Mouse (Mus musculus) liver, embryonic 16.5 days (tissue): ENCODE measurements around the gene Haus8. TPM values are rescaled to one million over a fixed set of nuclear protein-coding genes. Genes with fewer than 3 reads are reported as not detected.
"Not testable (repeated sequence)": the region's sequence is repeated elsewhere in the genome, so short reads cannot be mapped to it uniquely, and the experiment has no call there.

ENCODE experiments used
- ATAC-seq: fragments of 200-750 bp; cut with Nextera tagmentation; 2 replicates; pipeline ENCODE4 v1.8.0; 2017; ENCODE audit warnings: low read depth, mild to moderate bottlenecking, moderate number of reproducible peaks, moderate library complexity
- H3K27ac ChIP-seq: fragments of 300-500 bp; sonication (generic); 2 replicates; pipeline ENCODE4 v1.5.1; 2014; ENCODE audit warnings: mild to moderate bottlenecking, low read length
- H3K27me3 ChIP-seq: fragments of 300-500 bp; sonication (generic); 2 replicates; pipeline ENCODE4 v1.6.1; 2014; ENCODE audit warnings: low read depth, low read length, mixed read lengths; ENCODE audit not compliant: control insufficient read depth, insufficient read depth
- H3K36me3 ChIP-seq: fragments of 300-500 bp; sonication (generic); 2 replicates; pipeline ENCODE4 v1.6.1; 2014; ENCODE audit warnings: mild to moderate bottlenecking; ENCODE audit not compliant: control insufficient read depth, insufficient read depth
- H3K4me1 ChIP-seq: fragments of 300-500 bp; sonication (generic); 2 replicates; pipeline ENCODE4 v1.6.1; 2014; ENCODE audit warnings: low read depth, low read length, mixed read lengths; ENCODE audit not compliant: control insufficient read depth
- H3K4me2 ChIP-seq: fragments of 300-500 bp; sonication (generic); 2 replicates; pipeline ENCODE4 v1.6.1; 2014; ENCODE audit warnings: low read depth, low read length, mixed read lengths
- H3K4me3 ChIP-seq: fragments of 300-500 bp; sonication (generic); 2 replicates; pipeline ENCODE4 v1.5.1; 2014; ENCODE audit warnings: low read depth, mild to moderate bottlenecking, low read length
- H3K9ac ChIP-seq: fragments of 300-500 bp; sonication (generic); 2 replicates; pipeline ENCODE4 v1.6.1; 2014; ENCODE audit warnings: low read depth, low read length
- H3K9me3 ChIP-seq: fragments of 300-500 bp; sonication (generic); replicated peaks from 2 replicates; pipeline ENCODE4 v1.6.1; 2016; ENCODE audit warnings: low read length; ENCODE audit not compliant: control insufficient read depth
- WGBS: fragments of 180-500 bp; shearing (Covaris S2); extraction: QIAGEN DNeasy Blood & Tissue Kit; methylation state at CpG from one replicate; pipeline ENCODE4 v1.1.7; 2014; ENCODE audit not compliant: insufficient replicate concordance; 5-methylcytosine and 5-hydroxymethylcytosine counted together
- polyA plus RNA-seq: library from polyadenylated mRNA; unstranded; fragments of >200 nt; fragmentation: Nextera tagmentation; extraction: Ambion mirVana; gene quantifications from 2 replicates; pipeline ENCODE4 v1.2.1, GENCODE M21; 2015

Gene Haus8
- polyA plus RNA-seq, 1 experiment from 2014 or later, result 42.8 TPM

GRCm38 (mm10) chr8:71293930-71294329, 21.2 kb upstream of the Haus8 start:
- H3K4me2 ChIP-seq, H3K27me3 ChIP-seq, H3K4me3 ChIP-seq, ATAC-seq, H3K9ac ChIP-seq, H3K27ac ChIP-seq, H3K9me3 ChIP-seq, H3K4me1 ChIP-seq: not testable (repeated sequence)
- H3K36me3 ChIP-seq, result peaks cover 11% of the 10 kb centered on the region
- WGBS, result 69% methylated on average over 3 of the region's 3 CpGs

- Histone ChIP-seq H3K36me3 (peaks cover 11% of the 10 kb centered on the region), H3K4me3 (no peak overlapping the region), H3K4me2 (no peak overlapping the region), H3K4me1 (peaks cover 2% of the 10 kb centered on the region), H3K9ac (no peak overlapping the region), H3K9me3 (no peaks in the 10 kb centered on the region), H3K27ac (no peak overlapping the region), H3K27me3 (no peaks in the 10 kb centered on the region)
- 80% methylated on average over 6 of the region's 6 CpGs for WGBS
- no peak for ATAC-seq
Measured at GRCm38 (mm10) chr8:71291351-71291750, 18.6 kb upstream of the Haus8 start.

GRCm38 (mm10) chr8:71290911-71291310, 18.2 kb upstream of the Haus8 start:
- WGBS, result 88% methylated on average over 10 of the region's 10 CpGs
- Histone ChIP-seq H3K9ac (no peak overlapping the region), H3K27me3 (no peaks in the 10 kb centered on the region), H3K4me3 (no peak overlapping the region), H3K27ac (no peak overlapping the region), H3K4me2 (no peak overlapping the region), H3K4me1 (peaks cover 2% of the 10 kb centered on the region), H3K36me3 (peaks cover 11% of the 10 kb centered on the region), H3K9me3 (no peaks in the 10 kb centered on the region)
- no peak for ATAC-seq

- Histone ChIP-seq H3K9ac (no peak overlapping the region), H3K27me3 (no peaks in the 10 kb centered on the region), H3K4me1 (peaks cover 2% of the 10 kb centered on the region), H3K4me3 (no peak overlapping the region), H3K36me3 (peaks cover 11% of the 10 kb centered on the region), H3K4me2 (no peak overlapping the region), H3K9me3 (no peaks in the 10 kb centered on the region), H3K27ac (no peak overlapping the region)
- ATAC-seq, result no peak
- 90% methylated on average over 21 of the region's 21 CpGs for WGBS
Measured at GRCm38 (mm10) chr8:71290211-71290610, 17.5 kb upstream of the Haus8 start.

DNA sequence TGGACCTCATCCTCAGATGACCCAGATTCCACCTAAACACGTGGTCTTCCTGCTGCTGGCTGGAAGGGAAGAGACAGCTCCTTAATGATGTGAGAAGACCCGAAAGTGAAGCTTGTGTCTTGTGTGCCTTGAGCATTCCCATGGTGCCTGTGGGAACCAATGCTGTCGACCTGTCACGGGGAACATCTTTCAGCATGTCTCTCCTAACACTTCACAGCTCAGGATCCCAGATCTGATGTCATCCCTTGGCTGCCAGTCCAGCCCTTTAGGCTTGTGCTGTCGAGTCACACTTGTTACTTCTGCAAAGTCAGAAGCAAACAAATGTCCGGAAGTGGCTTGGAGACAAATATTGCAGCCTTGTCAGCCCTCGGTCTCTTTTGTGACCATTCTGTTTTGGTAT, 16.4 kb upstream of the Haus8 start:
- H3K4me2 ChIP-seq, result no peak overlapping the region
- no peak for ATAC-seq
- H3K4me1 ChIP-seq, result peaks cover 2% of the 10 kb centered on the region
- 66% methylated on average over 7 of the region's 7 CpGs for WGBS
- H3K27ac ChIP-seq, result no peak overlapping the region
- H3K27me3 ChIP-seq, result no peaks in the 10 kb centered on the region
- H3K4me3 ChIP-seq, result no peak overlapping the region
- no peaks in the 10 kb centered on the region for H3K9me3 ChIP-seq
- peaks cover 11% of the 10 kb centered on the region for H3K36me3 ChIP-seq
- H3K9ac ChIP-seq, result no peak overlapping the region

DNA sequence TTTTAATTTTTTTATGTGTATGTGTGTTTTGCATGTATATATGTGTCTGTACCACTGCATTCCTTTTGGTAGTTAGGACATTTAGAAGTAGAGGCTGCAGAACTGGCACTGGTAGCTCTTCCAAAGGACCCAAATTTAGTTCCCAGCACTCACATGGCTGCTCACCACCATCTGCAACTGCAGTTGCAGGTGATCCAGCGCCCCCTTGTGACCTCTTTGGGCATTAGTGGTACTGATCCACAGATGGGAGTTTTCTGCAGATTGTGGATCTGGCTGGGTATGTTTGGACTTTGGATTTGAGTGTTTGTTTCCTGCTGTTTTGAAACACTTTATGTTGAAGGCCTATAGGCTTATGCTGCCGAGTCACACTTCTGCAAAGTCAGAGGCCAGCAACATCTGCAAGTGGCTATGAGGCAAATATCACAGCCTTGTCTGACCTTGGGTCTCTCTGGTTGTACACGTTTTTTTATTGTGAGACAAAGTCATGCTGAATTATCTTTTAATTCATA, 15.8 kb upstream of the Haus8 start:
- WGBS, result 48% methylated on average over 3 of the region's 3 CpGs

DNA sequence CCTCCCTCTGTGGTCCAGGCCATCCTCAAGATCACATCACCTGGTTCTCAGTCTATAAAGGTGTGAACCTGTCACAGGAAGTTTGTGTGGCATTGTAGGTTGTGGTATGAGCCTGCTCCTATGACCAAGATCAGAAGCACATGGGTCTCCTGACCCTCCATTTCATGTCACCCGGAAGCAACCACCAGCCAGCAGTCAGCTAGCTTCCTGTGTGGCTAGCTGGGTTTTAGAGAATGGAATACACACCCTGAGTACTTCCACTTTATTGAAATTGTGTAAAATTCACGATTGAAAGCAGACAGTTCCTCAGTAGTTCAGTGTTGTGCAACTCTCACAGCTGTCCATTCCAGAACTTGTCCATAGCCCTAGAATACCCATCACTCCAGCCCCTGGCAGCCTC, 13.5 kb upstream of the Haus8 start:
- ATAC-seq, H3K27ac ChIP-seq, H3K4me3 ChIP-seq, H3K27me3 ChIP-seq, H3K9me3 ChIP-seq, H3K4me2 ChIP-seq, H3K4me1 ChIP-seq, H3K9ac ChIP-seq: not testable (repeated sequence)
- 20% methylated on average over 2 of the region's 2 CpGs for WGBS
- peaks cover 11% of the 10 kb centered on the region for H3K36me3 ChIP-seq

More for the DNA sequence above, 15.8 kb upstream of the Haus8 start:
- Histone ChIP-seq H3K27me3 (no peaks in the 10 kb centered on the region), H3K27ac (no peak overlapping the region), H3K4me2 (no peak overlapping the region), H3K4me1 (peaks cover 2% of the 10 kb centered on the region), H3K9me3 (no peaks in the 10 kb centered on the region), H3K9ac (no peak overlapping the region), H3K36me3 (peaks cover 11% of the 10 kb centered on the region), H3K4me3 (no peak overlapping the region)
- ATAC-seq, result no peak

- ATAC-seq, result no peak
- no peak overlapping the region for H3K4me3 ChIP-seq
- H3K27ac ChIP-seq, result no peak overlapping the region
- WGBS, result 66% methylated on average over 5 of the region's 5 CpGs
- no peak overlapping the region for H3K9ac ChIP-seq
- no peaks in the 10 kb centered on the region for H3K27me3 ChIP-seq
- H3K4me1 ChIP-seq, result peaks cover 2% of the 10 kb centered on the region
- H3K9me3 ChIP-seq, result no peaks in the 10 kb centered on the region
- H3K4me2 ChIP-seq, result no peak overlapping the region
- no peaks in the 10 kb centered on the region for H3K36me3 ChIP-seq
Measured at GRCm38 (mm10) chr8:71282621-71283020, 9.9 kb upstream of the Haus8 start.

GRCm38 (mm10) chr8:71281731-71282130, 9.0 kb upstream of the Haus8 start:
- not testable (repeated sequence) for ATAC-seq, H3K4me1 ChIP-seq, H3K36me3 ChIP-seq, H3K27me3 ChIP-seq, H3K27ac ChIP-seq, H3K9me3 ChIP-seq, H3K4me2 ChIP-seq, H3K4me3 ChIP-seq, H3K9ac ChIP-seq
- WGBS, result 83% methylated on average over 1 of the region's 1 CpGs
